Mouse (Mus musculus): ENCODE data around the gene Rnf6. TPM values are rescaled to one million over a fixed set of nuclear protein-coding genes. Genes with fewer than 3 reads are reported as not detected.

Rnf6 gene
- polyA plus RNA-seq, 1 experiment = 14.7 TPM

- Histone ChIP-seq H3K79me3 (ENCODE audit: low read depth) (peaks cover 80% of the 10 kb centered on the region), H3K27me3 (ENCODE audit: control insufficient read depth, insufficient read depth, insufficient read length) (no peaks in the 10 kb centered on the region), H3K4me3 (ENCODE audit: insufficient read depth, poor library complexity, severe bottlenecking) (no peak overlapping the region), H3K79me2 (ENCODE audit: control insufficient read depth, insufficient read depth) (peaks cover 100% of the 10 kb centered on the region), H3K36me3 (ENCODE audit: control insufficient read depth, insufficient read depth) (peaks cover 5% of the 10 kb centered on the region), H3ac (ENCODE audit: control insufficient read depth, insufficient read length, low read depth) (no peak overlapping the region)
- TF ChIP-seq MYOD1 (IDR thresholded peaks at IDR 0.05; ENCODE audit: control insufficient read depth, insufficient read length, low read depth) (no peak), MAX (IDR thresholded peaks at IDR 0.05) (no peak), USF1 (IDR thresholded peaks at IDR 0.05; ENCODE audit: low read depth) (no peak), FOSL1 (IDR thresholded peaks at IDR 0.05; ENCODE audit: insufficient read depth, low read length, poor library complexity, severe bottlenecking) (no peak), MYOG (IDR thresholded peaks at IDR 0.05; ENCODE audit: control insufficient read depth, extremely low read depth, insufficient read length) (no peak), CTCF (IDR thresholded peaks at IDR 0.05; ENCODE audit: control insufficient read depth, insufficient read depth, insufficient read length) (no peak), CEBPB (IDR thresholded peaks at IDR 0.05; ENCODE audit: low read depth) (no peak)
Measured at GRCm38 (mm10) chr5:146253644-146254043, 32.3 kb upstream of the Rnf6 start.

- TF ChIP-seq CTCF (IDR thresholded peaks at IDR 0.05; ENCODE audit: control insufficient read depth, insufficient read depth, insufficient read length) = no peak
- TF ChIP-seq MAX (IDR thresholded peaks at IDR 0.05) = no peak
- no peak for TF ChIP-seq FOSL1 (IDR thresholded peaks at IDR 0.05; ENCODE audit: insufficient read depth, low read length, poor library complexity, severe bottlenecking)
- TF ChIP-seq USF1 (IDR thresholded peaks at IDR 0.05; ENCODE audit: low read depth) = no peak
- no peak for TF ChIP-seq MYOD1 (IDR thresholded peaks at IDR 0.05; ENCODE audit: control insufficient read depth, insufficient read length, low read depth)
- TF ChIP-seq MYOG (IDR thresholded peaks at IDR 0.05; ENCODE audit: control insufficient read depth, extremely low read depth, insufficient read length) = no peak
- no peak for TF ChIP-seq CEBPB (IDR thresholded peaks at IDR 0.05; ENCODE audit: low read depth)
- H3K4me3 ChIP-seq (ENCODE audit: insufficient read depth, poor library complexity, severe bottlenecking) = no peak overlapping the region
- H3K36me3 ChIP-seq (ENCODE audit: control insufficient read depth, insufficient read depth) = peaks cover 5% of the 10 kb centered on the region
- H3ac ChIP-seq (ENCODE audit: control insufficient read depth, insufficient read length, low read depth) = no peak overlapping the region
- H3K79me2 ChIP-seq (ENCODE audit: control insufficient read depth, insufficient read depth) = peaks cover 100% of the 10 kb centered on the region
- H3K79me3 ChIP-seq (ENCODE audit: low read depth) = peaks cover 82% of the 10 kb centered on the region
- no peaks in the 10 kb centered on the region for H3K27me3 ChIP-seq (ENCODE audit: control insufficient read depth, insufficient read depth, insufficient read length)
Measured at GRCm38 (mm10) chr5:146251663-146252429, 30.5 kb upstream of the Rnf6 start.

- Histone ChIP-seq H3ac (ENCODE audit: control insufficient read depth, insufficient read length, low read depth) (no peak overlapping the region), H3K27me3 (ENCODE audit: control insufficient read depth, insufficient read depth, insufficient read length) (no peaks in the 10 kb centered on the region), H3K79me2 (ENCODE audit: control insufficient read depth, insufficient read depth) (peaks cover 100% of the 10 kb centered on the region), H3K79me3 (ENCODE audit: low read depth) (peaks cover 86% of the 10 kb centered on the region), H3K4me3 (ENCODE audit: insufficient read depth, poor library complexity, severe bottlenecking) (no peak overlapping the region), H3K36me3 (ENCODE audit: control insufficient read depth, insufficient read depth) (peaks cover 5% of the 10 kb centered on the region)
- TF ChIP-seq MYOD1 (IDR thresholded peaks at IDR 0.05; ENCODE audit: control insufficient read depth, insufficient read length, low read depth) = no peak
Measured at GRCm38 (mm10) chr5:146250369-146251075, 29.2 kb upstream of the Rnf6 start.

GRCm38 (mm10) chr5:146248746-146249145 is 27.4 kb upstream of the Rnf6 start:
- H3K79me3 ChIP-seq (ENCODE audit: low read depth) = peaks cover 86% of the 10 kb centered on the region
- no peak overlapping the region for H3K4me3 ChIP-seq (ENCODE audit: insufficient read depth, poor library complexity, severe bottlenecking)
- no peak overlapping the region for H3ac ChIP-seq (ENCODE audit: control insufficient read depth, insufficient read length, low read depth)
- TF ChIP-seq CTCF (IDR thresholded peaks at IDR 0.05; ENCODE audit: control insufficient read depth, insufficient read depth, insufficient read length) (no peak), FOSL1 (IDR thresholded peaks at IDR 0.05; ENCODE audit: insufficient read depth, low read length, poor library complexity, severe bottlenecking) (no peak), MAX (IDR thresholded peaks at IDR 0.05) (no peak), CEBPB (IDR thresholded peaks at IDR 0.05; ENCODE audit: low read depth) (peak; percentile 41)
- peaks cover 5% of the 10 kb centered on the region for H3K36me3 ChIP-seq (ENCODE audit: control insufficient read depth, insufficient read depth)
- H3K27me3 ChIP-seq (ENCODE audit: control insufficient read depth, insufficient read depth, insufficient read length) = no peaks in the 10 kb centered on the region
- peaks cover 100% of the 10 kb centered on the region for H3K79me2 ChIP-seq (ENCODE audit: control insufficient read depth, insufficient read depth)

GRCm38 (mm10) chr5:146247709-146248108 is 26.4 kb upstream of the Rnf6 start:
- H3K79me2 ChIP-seq (ENCODE audit: control insufficient read depth, insufficient read depth) = peaks cover 100% of the 10 kb centered on the region
- no peak overlapping the region for H3ac ChIP-seq (ENCODE audit: control insufficient read depth, insufficient read length, low read depth)
- TF ChIP-seq MYOG (IDR thresholded peaks at IDR 0.05; ENCODE audit: control insufficient read depth, extremely low read depth, insufficient read length) (no peak), CTCF (IDR thresholded peaks at IDR 0.05; ENCODE audit: control insufficient read depth, insufficient read depth, insufficient read length) (no peak), MYOD1 (IDR thresholded peaks at IDR 0.05; ENCODE audit: control insufficient read depth, insufficient read length, low read depth) (no peak), USF1 (IDR thresholded peaks at IDR 0.05; ENCODE audit: low read depth) (no peak), CEBPB (IDR thresholded peaks at IDR 0.05; ENCODE audit: low read depth) (no peak), MAX (IDR thresholded peaks at IDR 0.05) (no peak)
- H3K27me3 ChIP-seq (ENCODE audit: control insufficient read depth, insufficient read depth, insufficient read length) = no peaks in the 10 kb centered on the region
- H3K4me3 ChIP-seq (ENCODE audit: insufficient read depth, poor library complexity, severe bottlenecking) = no peak overlapping the region
- H3K79me3 ChIP-seq (ENCODE audit: low read depth) = peaks cover 87% of the 10 kb centered on the region
- H3K36me3 ChIP-seq (ENCODE audit: control insufficient read depth, insufficient read depth) = peaks cover 5% of the 10 kb centered on the region

- no peak for TF ChIP-seq MYOD1 (IDR thresholded peaks at IDR 0.05; ENCODE audit: control insufficient read depth, insufficient read length, low read depth)
- TF ChIP-seq FOSL1 (IDR thresholded peaks at IDR 0.05; ENCODE audit: insufficient read depth, low read length, poor library complexity, severe bottlenecking) = no peak
- TF ChIP-seq CTCF (IDR thresholded peaks at IDR 0.05; ENCODE audit: control insufficient read depth, insufficient read depth, insufficient read length) = no peak
- TF ChIP-seq USF1 (IDR thresholded peaks at IDR 0.05; ENCODE audit: low read depth) = no peak
- no peak for TF ChIP-seq MYOG (IDR thresholded peaks at IDR 0.05; ENCODE audit: control insufficient read depth, extremely low read depth, insufficient read length)
- no peak for TF ChIP-seq MAX (IDR thresholded peaks at IDR 0.05)
- no peak for TF ChIP-seq CEBPB (IDR thresholded peaks at IDR 0.05; ENCODE audit: low read depth)
- peaks cover 5% of the 10 kb centered on the region for H3K36me3 ChIP-seq (ENCODE audit: control insufficient read depth, insufficient read depth)
- H3K79me2 ChIP-seq (ENCODE audit: control insufficient read depth, insufficient read depth) = peaks cover 100% of the 10 kb centered on the region
- peaks cover 91% of the 10 kb centered on the region for H3K79me3 ChIP-seq (ENCODE audit: low read depth)
- H3K27me3 ChIP-seq (ENCODE audit: control insufficient read depth, insufficient read depth, insufficient read length) = no peaks in the 10 kb centered on the region
- no peak overlapping the region for H3ac ChIP-seq (ENCODE audit: control insufficient read depth, insufficient read length, low read depth)
- no peak overlapping the region for H3K4me3 ChIP-seq (ENCODE audit: insufficient read depth, poor library complexity, severe bottlenecking)
Measured at GRCm38 (mm10) chr5:146246386-146246785, 25.0 kb upstream of the Rnf6 start.

All from C2C12 (cell line).